Mouse (Mus musculus) A20 (cell line): Measurements from ENCODE around the gene Pcnx2.
A peak's percentile ranks its signal among the peaks of the same experiment; 100 is the strongest.

Experiments used
- DNase-seq: peaks from one replicate; pipeline ENCODE4 v3.0.0-alpha.2; 2011; ENCODE audit warnings: low read depth, low spot score

Pcnx2 gene

GRCm38 (mm10) chr8:125898899-125899298 is 782 bp upstream of the Pcnx2 start:
- peak; percentile 45 for DNase-seq

- DNase-seq, result no peak
These were observed 729 bp downstream of the Pcnx2 start for GRCm38 (mm10) chr8:125897388-125897787.

GRCm38 (mm10) chr8:125889920-125890319 is 8.2 kb downstream of the Pcnx2 start:
- DNase-seq, result no peak

GRCm38 (mm10) chr8:125887549-125887948 is 10.6 kb downstream of the Pcnx2 start:
- DNase-seq, result no peak

GRCm38 (mm10) chr8:125880447-125880846 is 17.7 kb downstream of the Pcnx2 start:
- no peak for DNase-seq

- no peak for DNase-seq
These were observed 24.9 kb downstream of the Pcnx2 start for GRCm38 (mm10) chr8:125873250-125873534.

GRCm38 (mm10) chr8:125872501-125873249 is 25.4 kb downstream of the Pcnx2 start:
- DNase-seq, result no peak

GRCm38 (mm10) chr8:125870821-125871321 is 27.2 kb downstream of the Pcnx2 start:
- peak; percentile 27 for DNase-seq

- DNase-seq, result no peak
These were observed 27.9 kb downstream of the Pcnx2 start for GRCm38 (mm10) chr8:125870179-125870702.

- DNase-seq, result no peak
These were observed 28.4 kb downstream of the Pcnx2 start for GRCm38 (mm10) chr8:125869739-125870138.

- DNase-seq, result peak; percentile 62
These were observed 29.6 kb downstream of the Pcnx2 start for GRCm38 (mm10) chr8:125868552-125868951.

GRCm38 (mm10) chr8:125866125-125866524 is 32.0 kb downstream of the Pcnx2 start:
- DNase-seq, result no peak

- DNase-seq, result no peak
These were observed 40.9 kb downstream of the Pcnx2 start for GRCm38 (mm10) chr8:125857251-125857650.

- no peak for DNase-seq
These were observed 42.0 kb downstream of the Pcnx2 start for GRCm38 (mm10) chr8:125856160-125856559.

GRCm38 (mm10) chr8:125854379-125854778 is 43.7 kb downstream of the Pcnx2 start:
- DNase-seq, result no peak

- no peak for DNase-seq
These were observed 44.8 kb downstream of the Pcnx2 start for GRCm38 (mm10) chr8:125853300-125853699.

GRCm38 (mm10) chr8:125849181-125849580 is 48.9 kb downstream of the Pcnx2 start:
- no peak for DNase-seq

GRCm38 (mm10) chr8:125847842-125848241 is 50.3 kb downstream of the Pcnx2 start:
- DNase-seq, result no peak

- DNase-seq, result no peak
These were observed 52.8 kb downstream of the Pcnx2 start for GRCm38 (mm10) chr8:125845281-125845680.

- no peak for DNase-seq
These were observed 54.8 kb downstream of the Pcnx2 start for GRCm38 (mm10) chr8:125843122-125843836.

- no peak for DNase-seq
These were observed 56.0 kb downstream of the Pcnx2 start for GRCm38 (mm10) chr8:125842158-125842557.

GRCm38 (mm10) chr8:125824688-125825087 is 73.4 kb downstream of the Pcnx2 start:
- no peak for DNase-seq

- no peak for DNase-seq
These were observed 74.4 kb downstream of the Pcnx2 start for GRCm38 (mm10) chr8:125823719-125824118.
